Mouse (Mus musculus) olfactory bulb, adult 2 months (tissue): ENCODE results near the gene F5.

Experiments
- CTCF ChIP-seq: fragments of 200-500 bp; IDR thresholded peaks from 2 replicates; pipeline ENCODE4 v1.5.1; 2012; ENCODE audit warnings: low read depth, mild to moderate bottlenecking, low read length, moderate library complexity; ENCODE audit not compliant: insufficient read depth
- POLR2A ChIP-seq: fragments of 200-500 bp; IDR thresholded peaks from 2 replicates; pipeline ENCODE4 v1.6.1; 2012; ENCODE audit warnings: mild to moderate bottlenecking, low read depth, low read length, moderate library complexity; ENCODE audit not compliant: insufficient read depth

DNA sequence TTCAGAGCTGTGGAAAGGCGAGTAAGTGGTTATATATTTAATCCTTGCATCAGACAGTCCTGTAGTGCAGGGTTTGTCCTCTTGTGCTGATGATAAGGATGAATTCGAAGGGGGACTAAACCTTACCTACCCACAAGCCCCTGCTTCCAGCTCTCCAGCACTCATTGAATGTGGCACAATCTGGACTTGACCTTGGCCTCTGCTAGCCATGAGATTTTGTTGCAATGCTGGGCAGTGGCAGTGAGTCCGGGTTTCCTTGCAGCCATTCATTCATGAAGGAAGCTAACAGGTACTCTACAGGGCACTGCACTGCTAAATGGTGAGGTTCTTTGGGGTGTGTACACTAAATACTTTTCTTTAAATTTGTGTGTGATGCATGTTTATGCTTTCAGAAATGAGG is 103.2 kb downstream of the F5 start:
- TF ChIP-seq POLR2A (no peak), CTCF (no peak)
